Comparison of ENCODE assay signal across 13 mouse cellular contexts in genomic region chr17:71160244-71160995, GRCm38 (mm10). TPM values are rescaled to one million over a fixed set of nuclear protein-coding genes. Genes with fewer than 3 reads are reported as not detected.
A peak's percentile ranks its signal among the peaks of the same experiment; 100 is the strongest.
DNase-seq lines count a peak whose midpoint lies in the region; ATAC-seq and TF ChIP-seq lines count a peak whose summit lies in the region.
"Had no signal": no experiment of that assay in that cellular context is flagged by ENCODE, and none has a peak within 500 bp of the region (broad histone marks: within the 10 kb centered on the region; RNA-seq: fewer than 3 reads in every experiment).

No protein-coding gene starts in this region.

- intact Hi-C loops in gastrocnemius, postnatal 14 days (cut with DNase I; ENCODE audit: low total_unique reads): no loop called here

- no peak overlapping the region for H3K9ac ChIP-seq in ES-E14 (ENCODE audit: insufficient read depth, low read depth, low read length, poor library complexity, severe bottlenecking)
- H3K9ac ChIP-seq in embryonic facial prominence, embryonic 14.5 days (ENCODE audit: low read depth, low read length): no peak overlapping the region
- H3K9ac ChIP-seq in stomach, embryonic 14.5 days (replicated peaks; ENCODE audit: low read depth, low read length): no peak overlapping the region

- DNase-seq in kidney, postnatal 10 days: peak; percentile 5
- DNase-seq in kidney, postnatal 14 days: no peak
- DNase-seq in ES-E14 (ENCODE audit: low read depth, low spot score): no peak
- no peak for DNase-seq in embryonic facial prominence, embryonic 14.5 days (ENCODE audit: low spot score)
- DNase-seq in gastrocnemius, postnatal 14 days: no peak
- no peak for DNase-seq in thymus, postnatal 10 days (ENCODE audit: low spot score in 2 of 2)
- DNase-seq: adrenal gland, postnatal 14 days; cerebellum, adult 8-10 months; gastrocnemius, postnatal 25 days had no signal

- no peaks in the 10 kb centered on the region for H3K27me3 ChIP-seq in embryonic facial prominence, embryonic 14.5 days (replicated peaks; ENCODE audit: control insufficient read depth, insufficient read depth, low read length)
- no peaks in the 10 kb centered on the region for H3K27me3 ChIP-seq in stomach, embryonic 14.5 days (ENCODE audit: control insufficient read depth, insufficient read depth, low read length)

- H3K9me3 ChIP-seq in ES-E14 (ENCODE audit: control insufficient read depth, insufficient read depth, low read depth, low read length): no peaks in the 10 kb centered on the region
- H3K9me3 ChIP-seq in embryonic facial prominence, embryonic 14.5 days (ENCODE audit: control insufficient read depth, low read length): no peaks in the 10 kb centered on the region
- no peaks in the 10 kb centered on the region for H3K9me3 ChIP-seq in stomach, embryonic 14.5 days (ENCODE audit: control insufficient read depth, low read depth, low read length)

- no peaks in the 10 kb centered on the region; a peak in 1 of 4 replicates for H3K4me1 ChIP-seq in ES-E14 (ENCODE audit: control insufficient read depth in 2 of 2, insufficient read depth in 2 of 2, low read length in 2 of 2, poor library complexity in 1 of 2)
- H3K4me1 ChIP-seq in embryonic facial prominence, embryonic 14.5 days (ENCODE audit: control insufficient read depth, insufficient read depth, low read length): peaks cover 22% of the 10 kb centered on the region
- peaks cover 13% of the 10 kb centered on the region for H3K4me1 ChIP-seq in stomach, embryonic 14.5 days (ENCODE audit: control insufficient read depth, insufficient read depth, low read length)

- no peak overlapping the region for H3K27ac ChIP-seq in ES-E14 (ENCODE audit: insufficient read depth, low read depth, low read length, poor library complexity, severe bottlenecking)
- peak overlapping the region; percentile 84 for H3K27ac ChIP-seq in embryonic facial prominence, embryonic 14.5 days (replicated peaks; ENCODE audit: low read depth, low read length)
- H3K27ac ChIP-seq in stomach, embryonic 14.5 days (ENCODE audit: low read length): peak overlapping the region; percentile 85
- H3K27ac ChIP-seq: left cerebral cortex, adult 2 months had no signal

- in situ Hi-C loops in ES-E14 (cut with MboI; ENCODE audit: low sequenced_read_pairs in 2 of 2, unreplicated experiment in 2 of 2): no loop called here

- H3K4me3 ChIP-seq in ES-E14 (ENCODE audit: insufficient read depth in 1 of 2, low read depth in 1 of 2, low read length in 2 of 2, poor library complexity in 1 of 2, severe bottlenecking in 1 of 2): no peak overlapping the region
- no peak overlapping the region for H3K4me3 ChIP-seq in embryonic facial prominence, embryonic 14.5 days (ENCODE audit: low read depth, low read length)
- H3K4me3 ChIP-seq in stomach, embryonic 14.5 days (ENCODE audit: low read depth, low read length): no peak overlapping the region
- H3K4me3 ChIP-seq: left cerebral cortex, adult 2 months; myocyte had no signal

- 80% methylated on average over 8 of the region's 8 CpGs for WGBS in embryonic facial prominence, embryonic 14.5 days
- 94% methylated on average over 8 of the region's 8 CpGs for WGBS in stomach, embryonic 14.5 days

- no peak overlapping the region for H3K4me2 ChIP-seq in embryonic facial prominence, embryonic 14.5 days (ENCODE audit: low read depth, low read length)
- no peak overlapping the region for H3K4me2 ChIP-seq in stomach, embryonic 14.5 days (replicated peaks; ENCODE audit: low read depth, low read length)
- H3K4me2 ChIP-seq: midbrain, embryonic 11.5 days had no signal

- ATAC-seq in embryonic facial prominence, embryonic 14.5 days (ENCODE audit: low read depth): no peak
- no peak for ATAC-seq in stomach, embryonic 14.5 days (ENCODE audit: insufficient number of reproducible peaks, insufficient read depth, low FRiP score, low read depth)

- no peaks in the 10 kb centered on the region for H3K36me3 ChIP-seq in ES-E14 (ENCODE audit: control insufficient read depth, insufficient read depth, low read length, poor library complexity, severe bottlenecking)
- no peaks in the 10 kb centered on the region for H3K36me3 ChIP-seq in embryonic facial prominence, embryonic 14.5 days (ENCODE audit: control insufficient read depth, insufficient read depth, low read length)
- no peaks in the 10 kb centered on the region for H3K36me3 ChIP-seq in stomach, embryonic 14.5 days (ENCODE audit: control insufficient read depth, insufficient read depth, low read length)

TF ChIP-seq in ES-E14, 5 proteins besides CTCF, POLR2A, EP300 and RAD21:
- TF ChIP-seq CHD2 (IDR thresholded peaks at IDR 0.05; ENCODE audit: low read depth, low read length): no peak
- TF ChIP-seq HCFC1 (IDR thresholded peaks at IDR 0.05; ENCODE audit: borderline replicate concordance, insufficient read depth, low read length): no peak
- peak; percentile 50; the same call in 1 of the 2 replicates for TF ChIP-seq MAFK (IDR thresholded peaks at IDR 0.05; ENCODE audit: insufficient read depth, low read depth, low read length)
- TF ChIP-seq ZC3H11A (IDR thresholded peaks at IDR 0.05; ENCODE audit: borderline replicate concordance, low read depth, low read length): no peak
- TF ChIP-seq ZNF384 (IDR thresholded peaks at IDR 0.05; ENCODE audit: low read depth, low read length): no peak

RNA-seq across cellular contexts. Expression of gene Lpin2, which starts 21.9 kb away (rescaled TPM):
- 11.3 and 12.6 TPM in 2 replicates for total RNA-seq in ES-E14 (2012; rRNA removed)
- polyA plus RNA-seq in embryonic facial prominence, embryonic 14.5 days (2014; fragmentation: Nextera tagmentation; extraction: Ambion mirVana): 32.1 and 35.7 TPM in 2 replicates
- 37.5 and 38.6 TPM in 2 replicates for polyA plus RNA-seq in stomach, embryonic 14.5 days (2014; fragmentation: Nextera tagmentation; extraction: Ambion mirVana)
- 1 to 10 TPM; 6.1 to 6.3 TPM for total RNA-seq in gastrocnemius, postnatal 14 days (2021)
